Mouse (Mus musculus) stomach, postnatal 0 days (tissue): ENCODE measurements around the gene Ccdc153.

Experiments used
- CTCF ChIP-seq: IDR thresholded peaks from 2 replicates; pipeline ENCODE4 v1.5.1; 2016; ENCODE audit warnings: antibody characterized with exemption, low read depth, mild to moderate bottlenecking, moderate library complexity
- EP300 ChIP-seq: optimal IDR thresholded peaks from 2 replicates; pipeline ENCODE3; 2016; ENCODE audit warnings: antibody characterized with exemption

DNA sequence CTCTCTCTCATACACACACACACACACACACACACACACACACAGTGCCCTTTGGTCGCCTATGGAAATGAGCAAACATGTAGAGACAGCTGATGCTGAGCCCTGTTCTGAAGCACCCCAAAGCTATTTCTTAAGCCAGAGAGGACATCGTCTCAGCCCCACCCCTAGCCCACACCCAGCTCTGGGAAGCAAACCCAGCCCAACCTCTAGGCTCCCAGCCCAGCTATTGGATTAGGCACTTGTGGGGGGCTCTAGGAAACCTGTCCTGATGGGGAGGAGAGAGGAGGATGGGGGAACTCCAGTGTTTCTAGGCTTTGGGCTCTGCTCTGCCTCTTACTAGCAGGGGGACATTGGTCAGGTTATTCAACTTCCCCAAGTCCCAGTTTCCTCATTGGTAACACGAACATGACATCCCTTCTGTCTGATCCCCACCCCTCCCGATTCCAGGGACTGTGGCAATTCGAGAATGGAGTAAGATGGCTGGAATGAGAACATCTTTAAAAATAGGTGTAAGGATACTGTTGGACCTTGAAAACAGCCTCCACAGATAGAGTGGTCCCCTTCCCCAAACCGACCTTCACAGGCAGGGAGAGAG is 45.9 kb downstream of the Ccdc153 start:
- TF ChIP-seq CTCF (no peak), EP300 (no peak)
